Mouse (Mus musculus): ENCODE data around the gene Gfral.
A peak's percentile ranks its signal among the peaks of the same experiment; 100 is the strongest.

Gfral gene

DNA sequence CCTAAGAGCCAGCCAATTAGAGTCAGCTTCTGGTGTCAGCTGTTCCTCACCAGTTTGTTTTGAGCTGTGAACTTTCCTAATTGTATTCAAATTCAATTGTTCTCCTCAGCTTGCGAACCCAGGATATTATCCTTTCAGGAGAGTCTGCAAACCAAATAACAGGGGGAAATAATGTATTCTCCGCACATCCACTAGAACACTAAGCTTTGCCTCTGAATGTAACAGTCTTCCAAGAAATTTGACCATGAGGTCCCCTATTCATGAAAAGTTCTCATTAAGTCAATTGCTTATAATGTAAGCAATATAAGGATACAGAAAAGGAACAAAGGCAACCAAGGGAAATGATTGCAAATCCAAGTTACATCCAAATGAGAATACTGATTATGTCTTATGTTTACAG is at the start of gene Gfral:
Gene Gfral, minus strand, starts transcription at position 101 of the 400 bp plus-strand sequence.
- no peak for DNase-seq (ENCODE audit: low spot score)

DNA sequence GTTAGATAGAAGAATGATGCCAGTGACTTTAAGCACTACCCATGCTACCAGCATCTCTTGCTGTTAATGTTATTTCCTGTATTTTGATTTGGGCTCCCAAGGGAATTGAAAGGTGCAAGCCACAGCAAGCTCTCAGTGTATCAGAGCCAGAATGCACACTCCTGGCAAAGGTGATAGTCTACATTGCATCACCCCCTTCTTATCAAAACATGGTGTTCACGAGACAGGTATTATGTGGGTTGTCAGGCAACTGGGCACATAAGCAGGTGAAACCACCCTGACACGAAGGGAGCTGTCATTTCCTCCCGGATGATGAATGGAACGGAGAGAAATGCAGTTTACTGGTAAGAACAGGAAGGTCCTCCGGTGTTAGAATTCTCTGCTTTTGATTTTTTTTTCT is 44.3 kb upstream of the Gfral start:
- no peak for DNase-seq (ENCODE audit: low spot score)

DNA sequence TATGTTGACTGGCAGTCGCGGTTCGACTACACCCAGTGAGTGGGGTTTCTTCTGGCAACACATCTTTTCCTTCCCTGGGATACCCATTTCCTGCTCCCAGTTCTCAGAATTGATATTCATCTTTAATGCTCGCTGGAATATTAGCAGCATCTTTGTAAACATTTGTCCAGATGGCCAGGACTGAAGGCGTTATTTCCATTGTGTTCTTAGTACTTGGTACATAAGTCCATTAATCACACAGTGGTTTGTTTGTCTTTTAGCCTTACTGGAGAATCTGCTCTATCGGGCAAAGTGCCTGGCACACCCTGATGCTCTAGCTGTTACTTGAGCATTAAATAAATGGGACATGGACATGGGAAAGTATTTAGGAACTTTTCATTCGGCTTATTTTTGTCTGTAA is 39.1 kb upstream of the Gfral start:
- DNase-seq (ENCODE audit: low spot score) = no peak

DNA sequence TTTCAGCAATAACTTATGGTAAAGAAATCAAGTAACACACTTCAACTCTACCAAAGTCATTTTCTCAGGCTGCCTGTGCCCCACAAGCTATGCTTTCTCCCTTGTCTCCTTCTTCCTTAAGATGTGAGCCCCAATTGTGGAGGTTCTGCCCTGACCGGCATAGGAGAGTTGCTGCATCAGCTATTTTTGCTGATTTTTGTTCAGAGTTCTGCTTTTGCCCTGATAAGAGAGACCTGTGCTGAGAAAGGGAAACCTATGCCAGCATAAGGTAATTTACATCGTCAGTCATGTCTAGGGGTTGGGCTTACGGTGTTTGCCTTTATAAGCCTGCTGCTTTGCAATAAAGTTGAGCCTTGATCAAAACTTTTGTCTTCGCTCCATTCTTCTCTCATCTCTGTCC is 38.7 kb upstream of the Gfral start:
- no peak for DNase-seq (ENCODE audit: low spot score)

DNA sequence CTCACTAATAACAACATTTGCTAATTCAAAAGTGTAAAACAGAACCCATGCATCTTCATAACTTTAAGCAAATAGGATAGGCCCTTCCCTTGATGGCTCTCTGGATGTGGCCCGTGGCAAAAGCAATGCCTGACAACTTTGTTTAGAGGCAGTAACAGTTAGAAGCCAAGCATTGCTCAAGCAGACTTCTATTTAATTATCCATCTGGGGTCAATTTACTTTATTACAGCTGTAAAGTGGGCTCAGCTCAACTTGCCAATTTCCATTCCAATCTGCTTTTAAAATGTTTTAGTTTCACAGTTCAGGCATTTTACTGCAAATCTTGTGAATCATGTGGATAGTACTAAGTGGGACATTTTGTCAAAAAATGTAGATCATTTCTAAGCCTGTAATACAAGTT is 28.9 kb upstream of the Gfral start:
- DNase-seq (ENCODE audit: low spot score) = no peak

DNA sequence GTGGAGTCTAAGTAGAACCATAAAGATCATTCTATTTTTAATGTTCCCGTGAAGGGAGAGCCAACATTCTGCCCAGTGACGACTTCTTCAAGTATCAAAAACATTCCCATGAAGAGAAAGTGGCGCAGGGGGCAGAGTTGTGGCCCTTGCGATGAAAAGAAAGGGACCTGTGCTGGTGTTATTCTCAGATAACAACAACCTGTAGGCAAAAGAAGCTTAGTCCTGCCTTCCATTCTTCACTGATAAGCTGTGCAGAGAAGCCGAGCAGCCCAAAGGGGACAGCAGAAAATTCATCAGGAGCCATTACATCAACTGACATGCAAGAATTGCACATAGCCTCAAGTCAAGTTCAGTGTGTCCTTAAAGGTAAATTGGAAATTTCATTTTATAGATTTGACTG is 24.5 kb upstream of the Gfral start:
- DNase-seq (ENCODE audit: low spot score) = no peak

DNA sequence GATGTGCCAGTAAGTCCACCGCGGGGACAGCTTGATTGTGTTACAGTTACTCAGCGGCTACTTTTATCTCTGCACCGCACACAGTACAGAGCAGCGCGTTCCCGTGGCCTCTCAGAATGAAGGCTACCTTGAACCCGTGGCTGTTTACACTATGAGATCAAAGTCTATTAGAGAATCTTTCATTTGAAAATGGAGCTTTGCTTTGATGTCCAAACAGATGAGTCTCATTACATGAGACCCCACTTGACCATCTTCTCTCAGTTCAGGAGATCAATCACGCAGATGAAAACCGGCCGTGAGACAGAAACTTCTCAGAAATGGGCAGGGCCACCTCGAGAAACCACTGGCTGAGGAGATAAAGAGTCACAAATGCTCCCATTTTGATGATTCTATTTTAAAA is 23.8 kb upstream of the Gfral start:
- no peak for DNase-seq (ENCODE audit: low spot score)

DNA sequence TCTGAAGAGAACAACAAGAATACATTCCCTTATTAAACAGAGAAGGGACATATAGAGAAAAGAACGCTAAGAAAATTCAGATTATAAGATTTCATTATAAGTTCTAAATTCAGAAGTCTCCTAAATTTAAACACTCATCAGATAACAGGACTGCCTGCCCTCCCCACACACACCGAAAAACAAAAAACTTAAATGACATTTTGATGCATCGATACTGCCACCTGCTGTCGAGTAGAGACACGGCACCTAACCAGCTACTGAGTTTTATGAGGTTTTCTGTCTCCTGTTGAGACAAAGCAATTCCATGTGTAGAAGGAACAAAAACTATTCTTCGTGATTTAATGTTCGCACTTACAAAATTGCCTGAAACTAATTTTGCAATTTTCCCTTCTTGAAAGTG is 23.2 kb upstream of the Gfral start:
- peak; percentile 28 for DNase-seq (ENCODE audit: low spot score)

DNA sequence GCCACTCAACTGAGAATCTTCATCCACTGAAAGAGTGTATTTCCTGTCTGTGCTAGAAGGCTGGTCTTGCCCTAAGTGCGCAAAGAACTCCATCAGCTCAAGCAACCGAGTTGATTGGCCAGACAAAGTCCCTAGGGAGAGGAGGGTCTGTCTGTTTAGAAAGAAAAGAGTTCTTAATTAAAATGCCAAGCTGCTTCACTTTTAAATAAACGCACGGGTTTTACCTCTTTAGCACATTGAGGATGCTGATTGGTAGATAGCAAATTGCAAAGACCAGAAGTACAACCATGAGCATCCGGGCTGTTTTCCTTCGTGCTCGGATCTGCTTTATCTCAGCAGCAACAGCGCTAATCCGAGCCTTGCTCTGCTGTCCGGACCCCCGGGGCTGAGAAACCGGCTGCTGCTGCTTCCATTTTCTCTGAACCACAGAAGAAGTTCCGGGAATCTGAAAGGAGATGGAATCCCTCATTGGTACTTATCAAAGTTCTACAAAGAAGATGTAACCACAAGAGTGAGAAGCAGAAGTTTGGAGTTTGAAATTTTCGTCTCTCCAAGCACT is 22.6 kb upstream of the Gfral start:
- peak; percentile 1 for DNase-seq (ENCODE audit: low spot score)

DNA sequence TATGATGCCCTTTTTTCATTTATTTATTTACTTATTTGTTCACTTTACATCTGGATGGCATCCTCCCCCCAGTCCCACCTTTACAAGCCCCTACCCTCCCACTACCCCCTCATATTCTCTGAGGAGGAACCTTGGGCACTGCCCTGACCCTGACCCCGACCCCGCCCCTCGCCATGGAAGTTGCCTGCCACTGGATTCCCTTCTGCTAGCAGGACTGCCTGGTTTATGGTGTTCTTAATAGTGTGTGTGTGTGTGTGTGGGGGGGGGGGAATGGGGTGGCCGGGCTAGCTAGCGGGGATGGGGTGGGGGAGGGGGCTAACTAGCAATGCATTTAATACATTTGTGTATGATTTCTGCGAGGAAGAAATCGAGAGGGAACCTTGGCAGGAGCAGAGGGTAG is 21.4 kb upstream of the Gfral start:
- no peak for DNase-seq (ENCODE audit: low spot score)

DNA sequence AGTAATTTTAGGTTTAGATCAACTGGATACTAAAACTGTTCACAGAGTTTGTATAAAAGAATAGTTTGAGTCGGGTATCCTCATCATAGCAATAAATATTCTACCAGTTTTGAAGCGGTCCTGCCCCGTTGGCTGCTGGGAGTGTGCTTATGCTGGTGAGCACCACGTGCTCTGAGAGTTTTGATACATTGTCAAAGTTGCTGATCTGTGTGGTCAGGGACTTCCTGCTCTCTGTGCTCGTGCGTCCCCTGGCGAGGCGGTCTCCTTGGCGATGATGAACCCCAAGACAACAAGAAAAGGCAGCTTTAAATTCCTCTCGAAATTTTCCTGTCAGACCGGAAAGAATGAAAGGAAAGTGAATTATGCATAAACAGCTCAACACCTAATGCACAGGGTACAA is 16.9 kb upstream of the Gfral start:
- DNase-seq (ENCODE audit: low spot score) = no peak

DNA sequence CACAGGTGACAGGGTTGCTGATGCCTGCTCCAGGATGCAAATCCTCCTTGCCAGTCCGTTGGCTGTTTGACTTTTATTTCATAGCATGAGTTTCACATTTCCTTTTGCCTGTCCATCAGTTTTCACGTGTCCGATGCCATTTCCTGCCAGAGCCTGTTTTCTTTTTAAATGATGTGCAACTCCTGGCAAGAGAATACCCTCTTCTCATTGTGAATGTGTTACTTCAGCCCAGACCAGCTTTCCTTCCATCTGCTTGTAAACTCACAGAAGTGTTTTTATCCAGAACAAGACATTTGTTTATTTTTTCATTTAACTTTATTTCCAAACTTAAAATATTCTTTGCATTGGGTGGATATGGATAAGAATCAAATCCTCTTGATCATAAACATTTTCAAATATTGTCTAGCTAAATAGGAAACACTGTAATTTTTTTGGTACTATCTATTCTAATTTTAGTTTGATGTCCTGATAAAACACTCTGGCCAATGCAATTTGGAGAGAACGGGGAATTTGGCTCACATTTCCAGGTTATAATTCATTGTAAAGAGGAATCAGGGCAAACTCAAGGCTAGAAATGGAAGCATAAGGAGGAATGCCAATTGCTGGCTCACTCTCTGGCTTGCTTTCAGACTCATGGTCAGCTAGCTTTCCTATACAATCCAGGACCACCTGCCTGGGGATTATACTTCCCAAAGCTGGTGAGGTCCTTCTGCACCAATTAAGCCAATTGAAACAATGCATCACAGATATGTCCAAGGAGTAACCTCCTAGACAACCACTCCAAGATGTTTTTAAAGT is 3.9 kb upstream of the Gfral start:
- DNase-seq (ENCODE audit: low spot score) = no peak

DNA sequence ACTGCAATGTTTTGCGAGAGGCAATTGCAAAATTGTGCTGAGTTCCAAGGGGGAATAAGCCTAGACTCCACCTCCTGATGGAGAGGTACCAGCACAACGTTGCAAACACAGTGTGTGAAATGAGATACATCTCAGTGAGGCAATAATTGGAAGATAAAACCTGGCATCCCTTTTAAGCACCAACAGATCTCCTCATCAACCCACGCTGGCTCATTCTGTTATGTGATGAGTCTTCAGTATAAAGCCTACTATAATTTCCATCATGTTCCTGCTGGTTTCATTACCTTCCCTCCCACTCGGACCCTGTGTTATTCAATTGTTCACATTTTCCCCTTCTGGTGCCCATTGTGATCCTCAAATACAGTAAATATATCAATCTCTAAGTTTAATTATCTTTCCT is 1.2 kb upstream of the Gfral start:
- DNase-seq (ENCODE audit: low spot score) = no peak

DNA sequence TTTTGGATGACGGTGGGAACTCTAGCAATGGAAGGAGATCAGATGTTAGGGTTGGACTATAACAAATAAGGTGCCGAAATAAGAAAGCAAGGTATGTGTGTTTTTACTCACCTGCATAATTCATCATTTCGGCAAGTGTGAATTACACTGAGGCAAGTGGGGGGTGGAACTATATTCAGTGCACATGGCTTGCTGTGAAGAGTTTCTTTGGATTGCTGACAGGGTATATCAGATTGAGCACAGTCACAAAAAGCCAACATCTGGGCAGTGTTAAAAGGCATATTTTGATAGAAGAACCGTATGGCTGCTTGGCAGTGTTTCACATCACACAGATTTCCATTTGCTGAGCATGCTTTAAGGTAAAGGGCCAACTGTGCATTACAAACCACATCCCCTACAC is 16.5 kb downstream of the Gfral start:
- no peak for DNase-seq (ENCODE audit: low spot score)

DNA sequence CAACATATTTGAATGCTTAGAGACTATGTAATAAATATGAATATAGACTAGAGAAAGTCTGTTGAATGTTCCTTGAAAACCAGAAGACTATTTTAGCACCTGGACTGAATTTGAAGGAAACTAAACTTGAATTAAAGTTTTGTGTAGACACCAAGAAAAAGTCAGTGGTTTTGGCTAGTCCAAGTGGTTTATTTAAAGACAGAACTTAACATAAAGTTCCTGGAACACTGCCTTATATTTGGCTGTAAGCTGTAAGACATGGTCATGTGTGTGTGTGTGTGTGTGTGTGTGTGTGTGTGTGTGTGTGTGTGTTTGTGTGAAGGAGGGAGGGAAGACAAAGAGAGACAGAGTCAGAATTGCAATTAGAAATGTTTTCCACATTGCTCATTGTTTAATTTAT is 34.2 kb downstream of the Gfral start:
- DNase-seq (ENCODE audit: low spot score) = no peak

DNA sequence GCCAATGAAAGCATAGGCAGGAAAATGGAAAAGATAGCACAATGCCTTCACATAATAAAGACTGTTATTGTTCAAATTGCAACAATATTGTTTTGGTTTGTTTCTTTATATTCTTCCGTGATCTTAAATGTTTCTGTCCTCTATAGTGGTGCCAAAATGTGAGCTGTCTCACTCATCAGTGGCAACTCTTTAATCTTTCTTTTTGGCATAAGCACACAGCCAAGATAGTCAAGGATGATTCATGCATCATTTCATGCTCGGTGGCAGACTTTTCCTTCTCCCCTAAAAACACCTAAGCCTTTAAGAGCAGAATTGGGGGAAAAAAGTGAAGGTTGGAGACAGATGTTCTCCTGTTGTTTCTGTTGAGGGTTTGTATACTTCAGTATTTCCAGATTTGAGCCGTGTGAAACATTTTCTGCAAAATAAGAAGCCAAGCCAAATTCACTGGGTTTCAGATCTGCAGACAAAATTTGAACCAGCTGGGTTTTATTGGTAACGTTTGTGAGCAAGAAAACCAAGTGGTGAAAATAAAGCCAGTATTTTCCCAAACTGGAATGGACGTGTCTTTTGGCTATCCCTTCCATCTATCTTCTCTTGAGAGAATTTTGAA is 40.7 kb downstream of the Gfral start:
- no peak for DNase-seq (ENCODE audit: low spot score)

DNA sequence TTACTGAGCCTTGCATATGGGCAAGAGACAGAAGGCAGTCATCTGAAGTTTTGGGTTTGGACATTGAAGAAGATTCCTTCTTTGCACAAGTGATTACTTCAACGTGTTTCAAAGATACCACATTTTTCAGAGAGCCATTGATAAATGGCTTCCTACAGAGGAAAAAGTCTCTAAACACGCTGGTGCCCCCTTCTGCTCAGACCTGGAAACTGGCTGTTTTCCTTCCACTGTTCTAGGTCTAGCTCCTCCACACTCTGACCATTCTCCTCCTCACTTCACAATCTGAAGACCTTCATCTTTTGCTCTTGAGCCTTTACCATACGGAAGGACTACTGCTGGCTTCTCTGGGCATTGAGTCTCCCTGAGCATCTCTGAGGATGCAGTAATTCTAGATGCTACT is 45.1 kb downstream of the Gfral start:
- no peak for DNase-seq (ENCODE audit: low spot score)

DNA sequence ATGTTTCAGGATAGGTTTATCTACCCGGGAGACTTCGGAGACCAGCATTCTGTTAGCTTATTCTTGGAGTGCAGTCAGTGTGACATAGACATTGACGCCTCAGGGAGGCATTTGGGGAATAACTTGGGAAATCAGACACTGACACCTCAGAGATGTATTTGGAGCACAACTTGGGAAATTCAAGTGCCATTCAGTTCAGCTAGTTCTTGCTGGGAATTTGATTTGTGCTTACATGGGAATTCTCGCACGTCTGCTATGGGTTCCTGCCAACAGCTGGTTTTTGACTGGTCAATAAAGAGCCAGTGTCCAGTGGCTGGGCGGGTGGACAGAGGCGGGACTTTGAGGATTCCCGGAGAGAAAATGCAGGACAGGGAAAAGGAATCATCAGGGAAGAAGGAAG is 51.0 kb downstream of the Gfral start:
- DNase-seq (ENCODE audit: low spot score) = no peak

DNA sequence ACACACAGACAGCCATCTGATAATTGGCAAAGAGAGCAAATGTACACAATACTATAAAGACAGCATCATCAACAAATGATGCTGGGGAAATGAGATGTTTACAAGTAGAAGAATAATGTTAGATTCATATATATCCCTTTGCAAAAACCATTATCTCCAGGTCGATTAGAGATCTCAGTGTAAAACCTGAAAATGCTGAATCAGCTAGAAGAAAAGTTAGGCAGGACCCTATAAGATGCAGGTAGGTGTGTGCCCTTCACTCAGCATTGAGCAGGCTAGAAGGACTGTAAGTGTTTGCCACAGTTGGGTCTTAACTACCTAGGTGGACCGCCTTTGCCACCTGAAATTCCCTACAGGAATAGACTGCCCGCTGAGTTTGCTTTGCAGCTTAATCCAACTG is 67.9 kb downstream of the Gfral start:
- DNase-seq (ENCODE audit: low spot score) = no peak

DNA sequence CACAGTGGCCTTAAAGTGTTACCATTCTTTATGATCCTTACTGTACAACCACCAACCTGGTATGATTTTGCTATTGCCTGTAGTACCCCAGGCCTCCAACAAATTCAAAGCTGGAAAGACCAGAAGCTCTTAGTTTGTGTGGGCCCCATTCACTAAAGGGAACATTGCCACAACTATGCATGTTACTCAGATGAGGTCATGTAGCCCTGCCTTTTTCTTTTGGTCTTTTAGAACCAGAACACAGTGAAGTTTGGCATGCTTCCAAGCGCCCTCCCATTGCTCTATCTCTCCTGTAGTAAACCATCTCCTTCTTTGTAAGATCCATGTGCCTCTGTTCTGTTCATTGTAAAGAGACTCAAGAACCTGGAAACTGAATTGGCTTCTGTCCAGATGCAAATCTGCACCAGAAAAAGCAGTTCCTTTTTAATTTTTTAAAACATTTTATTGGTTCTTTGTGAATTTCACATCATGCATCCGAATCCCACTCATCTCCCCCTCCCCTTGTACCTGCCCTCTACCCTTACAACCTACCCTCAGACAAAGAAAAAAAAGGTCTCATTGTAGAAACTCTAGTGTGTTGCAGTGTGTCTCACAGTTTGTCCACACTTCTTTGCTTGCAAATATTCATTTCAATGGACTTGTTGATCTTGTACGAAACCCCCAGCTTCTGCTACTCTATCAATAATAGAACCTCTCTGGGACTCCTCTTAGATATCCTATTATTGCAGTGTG is 74.9 kb downstream of the Gfral start:
- no peak for DNase-seq (ENCODE audit: low spot score)

DNA sequence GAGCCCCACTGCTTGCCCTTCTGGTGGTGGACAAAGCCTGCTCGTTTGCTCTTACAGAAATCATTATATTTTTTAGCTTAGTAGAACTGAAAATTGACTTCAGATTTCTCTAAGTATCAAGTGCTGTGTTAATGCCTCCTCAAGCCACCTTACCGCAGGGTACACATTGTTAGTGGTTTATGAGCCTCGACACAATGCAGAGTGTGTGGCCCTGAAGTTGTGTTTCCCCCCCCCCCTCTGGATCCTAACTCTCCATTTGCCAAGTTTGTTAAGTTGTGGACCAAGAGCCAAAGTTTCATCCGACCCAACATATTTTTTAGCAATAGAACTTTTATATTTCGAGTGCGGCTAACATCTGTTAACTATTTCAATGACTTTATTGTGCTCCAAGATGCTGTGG is 79.4 kb downstream of the Gfral start:
- DNase-seq (ENCODE audit: low spot score) = no peak

DNA sequence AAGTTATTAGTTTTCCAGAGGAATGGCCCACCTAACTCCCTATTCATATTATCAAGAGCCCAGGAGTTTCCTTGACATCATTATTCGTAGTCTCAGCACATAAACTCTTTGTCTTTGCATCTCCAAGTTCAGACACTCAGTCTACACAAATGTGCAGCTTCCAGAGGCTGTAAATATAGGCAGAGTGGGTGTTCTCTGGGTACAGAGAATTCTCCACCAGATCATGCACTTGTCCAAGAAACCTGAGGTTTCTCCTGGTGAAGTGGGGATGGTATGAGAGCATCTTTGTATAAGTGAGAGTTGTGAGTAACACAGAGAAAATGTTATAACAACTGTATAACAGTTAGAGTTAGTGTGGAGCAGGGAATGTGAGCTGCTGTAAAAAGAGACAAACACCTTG is 84.1 kb downstream of the Gfral start:
- DNase-seq (ENCODE audit: low spot score) = no peak

DNA sequence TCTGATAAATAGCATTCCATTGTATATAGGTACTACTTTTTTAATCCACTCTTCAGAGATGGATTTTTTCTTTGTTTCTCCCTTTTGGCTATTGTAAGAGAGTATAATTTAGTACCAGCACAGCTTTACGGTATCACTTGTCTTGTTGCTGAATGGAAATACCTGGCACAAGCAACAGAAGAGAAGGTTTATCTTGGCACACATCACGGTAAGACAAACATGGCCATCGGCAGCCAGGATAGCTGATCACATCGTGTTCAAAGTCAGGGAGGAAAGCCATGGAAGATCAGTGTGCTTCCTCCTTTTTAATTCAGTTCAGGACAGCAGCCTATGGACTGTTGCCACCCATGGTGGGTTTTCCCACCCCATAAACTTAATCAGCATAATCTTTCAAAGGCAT is 89.2 kb downstream of the Gfral start:
- DNase-seq (ENCODE audit: low spot score) = no peak

Data from spleen, adult 12 weeks (tissue).